Mouse (Mus musculus) fibroblast of lung, adult 2 months (primary cell): ENCODE measurements around the gene Cort.
"Not testable (repeated sequence)": the region's sequence is repeated elsewhere in the genome, so short reads cannot be mapped to it uniquely, and the experiment has no call there.

ENCODE experiments used
- DNase-seq: peaks from one replicate; pipeline ENCODE4 v3.0.0-alpha.2; 2011; ENCODE audit warnings: low read depth

Gene Cort

GRCm38 (mm10) chr4:149126663-149127062, at the start of gene Cort:
Cort (minus strand) TSS chr4:149126763.
- no peak for DNase-seq

- DNase-seq, result no peak
Measured at GRCm38 (mm10) chr4:149173661-149174060, 47.1 kb upstream of the Cort start.

- DNase-seq, result no peak
Measured at GRCm38 (mm10) chr4:149172666-149173065, 46.1 kb upstream of the Cort start.

GRCm38 (mm10) chr4:149172083-149172482, 45.5 kb upstream of the Cort start:
- DNase-seq, result no peak

- no peak for DNase-seq
Measured at GRCm38 (mm10) chr4:149171581-149171981, 45.0 kb upstream of the Cort start.

GRCm38 (mm10) chr4:149170394-149170931, 43.9 kb upstream of the Cort start:
- DNase-seq, result no peak

GRCm38 (mm10) chr4:149169926-149170325, 43.4 kb upstream of the Cort start:
- DNase-seq, result not testable (repeated sequence)

- DNase-seq, result no peak
Measured at GRCm38 (mm10) chr4:149168016-149168415, 41.5 kb upstream of the Cort start.

- no peak for DNase-seq
Measured at GRCm38 (mm10) chr4:149166957-149167611, 40.5 kb upstream of the Cort start.

GRCm38 (mm10) chr4:149166215-149166946, 39.8 kb upstream of the Cort start, which contains the start of gene Pgd:
Pgd (minus strand) TSS chr4:149166771.
- DNase-seq, result peak; percentile 90

- no peak for DNase-seq
Measured at GRCm38 (mm10) chr4:149164150-149164549, 37.6 kb upstream of the Cort start.

GRCm38 (mm10) chr4:149163196-149163595, 36.6 kb upstream of the Cort start:
- DNase-seq, result no peak

- DNase-seq, result no peak
Measured at GRCm38 (mm10) chr4:149161166-149161565, 34.6 kb upstream of the Cort start.

GRCm38 (mm10) chr4:149159891-149160290, 33.3 kb upstream of the Cort start:
- no peak for DNase-seq

GRCm38 (mm10) chr4:149159203-149159602, 32.6 kb upstream of the Cort start:
- no peak for DNase-seq

GRCm38 (mm10) chr4:149157415-149157973, 30.9 kb upstream of the Cort start:
- no peak for DNase-seq

- DNase-seq, result no peak
Measured at GRCm38 (mm10) chr4:149155711-149156110, 29.1 kb upstream of the Cort start.

- no peak for DNase-seq
Measured at GRCm38 (mm10) chr4:149154859-149155258, 28.3 kb upstream of the Cort start.

- no peak for DNase-seq
Measured at GRCm38 (mm10) chr4:149150721-149151120, 24.2 kb upstream of the Cort start.

GRCm38 (mm10) chr4:149150256-149150655, 23.7 kb upstream of the Cort start:
- DNase-seq, result no peak

GRCm38 (mm10) chr4:149149611-149150010, 23.0 kb upstream of the Cort start:
- no peak for DNase-seq

GRCm38 (mm10) chr4:149149196-149149595, 22.6 kb upstream of the Cort start:
- DNase-seq, result no peak

GRCm38 (mm10) chr4:149148084-149148483, 21.5 kb upstream of the Cort start:
- DNase-seq, result no peak
